Mouse (Mus musculus): ENCODE data around the gene Padi4. TPM values are rescaled to one million over a fixed set of nuclear protein-coding genes. Genes with fewer than 3 reads are reported as not detected.

Padi4 gene
- total and polyA plus RNA-seq, 2 experiments from 2014 or later: 0.07 TPM; not detected in 1

GRCm38 (mm10) chr4:140721968-140722490 is 52.0 kb downstream of the Padi4 start:
- Histone ChIP-seq H3K9me3 (ENCODE audit: low read length) (no peaks in the 10 kb centered on the region), H3K4me2 (ENCODE audit: low read depth, low read length, poor library complexity, severe bottlenecking) (no peak overlapping the region), H3K4me3 (ENCODE audit: low read depth, low read length) (no peak overlapping the region), H3K4me1 (ENCODE audit: insufficient read depth, low read length) (no peaks in the 10 kb centered on the region), H3K9ac (replicated peaks; ENCODE audit: low read length, poor library complexity, severe bottlenecking) (no peak overlapping the region), H3K27ac (ENCODE audit: low read depth, low read length) (no peak overlapping the region), H3K36me3 (ENCODE audit: insufficient read depth, low read length) (peaks cover 47% of the 10 kb centered on the region), H3K27me3 (ENCODE audit: insufficient read depth, low read length) (no peaks in the 10 kb centered on the region)
- ATAC-seq (ENCODE audit: low FRiP score) (no peak), DNase-seq (ENCODE audit: low spot score) (no peak)
- TF ChIP-seq CTCF (IDR thresholded peaks at IDR 0.05): no peak
- 86% methylated on average over 20 of the region's 20 CpGs for WGBS

GRCm38 (mm10) chr4:140720091-140720490 is 53.9 kb downstream of the Padi4 start:
- Histone ChIP-seq H3K9me3 (ENCODE audit: low read length) (no peaks in the 10 kb centered on the region), H3K27ac (ENCODE audit: low read depth, low read length) (no peak overlapping the region), H3K27me3 (ENCODE audit: insufficient read depth, low read length) (no peaks in the 10 kb centered on the region), H3K4me1 (ENCODE audit: insufficient read depth, low read length) (no peaks in the 10 kb centered on the region), H3K36me3 (ENCODE audit: insufficient read depth, low read length) (peaks cover 64% of the 10 kb centered on the region), H3K4me3 (ENCODE audit: low read depth, low read length) (no peak overlapping the region), H3K9ac (replicated peaks; ENCODE audit: low read length, poor library complexity, severe bottlenecking) (no peak overlapping the region), H3K4me2 (ENCODE audit: low read depth, low read length, poor library complexity, severe bottlenecking) (no peak overlapping the region)
- no peak for TF ChIP-seq CTCF (IDR thresholded peaks at IDR 0.05)
- 90% methylated on average over 5 of the region's 5 CpGs for WGBS
- DNase-seq (ENCODE audit: low spot score) (no peak), ATAC-seq (ENCODE audit: low FRiP score) (no peak)

- 97% methylated on average over 9 of the region's 9 CpGs for WGBS
- H3K4me3 ChIP-seq (ENCODE audit: low read depth, low read length): no peak overlapping the region
Observed at GRCm38 (mm10) chr4:140718436-140718835, 55.6 kb downstream of the Padi4 start.

GRCm38 (mm10) chr4:140716994-140717393 is 57.0 kb downstream of the Padi4 start:
- no peaks in the 10 kb centered on the region for H3K9me3 ChIP-seq (ENCODE audit: low read length)
- no peak overlapping the region for H3K4me2 ChIP-seq (ENCODE audit: low read depth, low read length, poor library complexity, severe bottlenecking)
- TF ChIP-seq CTCF (IDR thresholded peaks at IDR 0.05): no peak
- peaks cover 5% of the 10 kb centered on the region; the same call in 1 of the 2 replicates for H3K4me1 ChIP-seq (ENCODE audit: insufficient read depth, low read length)
- WGBS: 95% methylated on average over 11 of the region's 11 CpGs
- H3K36me3 ChIP-seq (ENCODE audit: insufficient read depth, low read length): peaks cover 67% of the 10 kb centered on the region
- DNase-seq (ENCODE audit: low spot score) (no peak), ATAC-seq (ENCODE audit: low FRiP score) (no peak)
- no peaks in the 10 kb centered on the region for H3K27me3 ChIP-seq (ENCODE audit: insufficient read depth, low read length)
- no peak overlapping the region for H3K27ac ChIP-seq (ENCODE audit: low read depth, low read length)
- H3K9ac ChIP-seq (replicated peaks; ENCODE audit: low read length, poor library complexity, severe bottlenecking): no peak overlapping the region
- no peak overlapping the region for H3K4me3 ChIP-seq (ENCODE audit: low read depth, low read length)

More at GRCm38 (mm10) chr4:140718436-140718835, 55.6 kb downstream of the Padi4 start:
- Histone ChIP-seq H3K9me3 (ENCODE audit: low read length) (no peaks in the 10 kb centered on the region), H3K36me3 (ENCODE audit: insufficient read depth, low read length) (peaks cover 64% of the 10 kb centered on the region), H3K9ac (replicated peaks; ENCODE audit: low read length, poor library complexity, severe bottlenecking) (no peak overlapping the region), H3K4me2 (ENCODE audit: low read depth, low read length, poor library complexity, severe bottlenecking) (no peak overlapping the region), H3K27ac (ENCODE audit: low read depth, low read length) (no peak overlapping the region), H3K4me1 (ENCODE audit: insufficient read depth, low read length) (peaks cover 5% of the 10 kb centered on the region; the same call in 1 of the 2 replicates), H3K27me3 (ENCODE audit: insufficient read depth, low read length) (no peaks in the 10 kb centered on the region)
- no peak for ATAC-seq (ENCODE audit: low FRiP score)
- DNase-seq (ENCODE audit: low spot score): no peak
- no peak for TF ChIP-seq CTCF (IDR thresholded peaks at IDR 0.05)

- TF ChIP-seq CTCF (IDR thresholded peaks at IDR 0.05): no peak
- H3K4me2 ChIP-seq (ENCODE audit: low read depth, low read length, poor library complexity, severe bottlenecking): no peak overlapping the region
- DNase-seq (ENCODE audit: low spot score) (no peak), ATAC-seq (ENCODE audit: low FRiP score) (no peak)
- peaks cover 5% of the 10 kb centered on the region; the same call in 1 of the 2 replicates for H3K4me1 ChIP-seq (ENCODE audit: insufficient read depth, low read length)
- peaks cover 63% of the 10 kb centered on the region for H3K36me3 ChIP-seq (ENCODE audit: insufficient read depth, low read length)
- H3K27ac ChIP-seq (ENCODE audit: low read depth, low read length): 0 out of 2 replicates have a peak overlapping the region, but pooled peaks have one; percentile 47
- H3K27me3 ChIP-seq (ENCODE audit: insufficient read depth, low read length): no peaks in the 10 kb centered on the region
- no peak overlapping the region for H3K4me3 ChIP-seq (ENCODE audit: low read depth, low read length)
- H3K9ac ChIP-seq (replicated peaks; ENCODE audit: low read length, poor library complexity, severe bottlenecking): no peak overlapping the region
- no peaks in the 10 kb centered on the region for H3K9me3 ChIP-seq (ENCODE audit: low read length)
- WGBS: 80% methylated on average over 5 of the region's 5 CpGs
Observed at GRCm38 (mm10) chr4:140714586-140714985, 59.5 kb downstream of the Padi4 start.

- no peak overlapping the region for H3K4me3 ChIP-seq (ENCODE audit: low read depth, low read length)
- no peaks in the 10 kb centered on the region for H3K9me3 ChIP-seq (ENCODE audit: low read length)
- peaks cover 67% of the 10 kb centered on the region for H3K36me3 ChIP-seq (ENCODE audit: insufficient read depth, low read length)
- peaks cover 5% of the 10 kb centered on the region; the same call in 1 of the 2 replicates for H3K4me1 ChIP-seq (ENCODE audit: insufficient read depth, low read length)
- H3K9ac ChIP-seq (replicated peaks; ENCODE audit: low read length, poor library complexity, severe bottlenecking): no peak overlapping the region
- peak overlapping the region; percentile 47; the same call in 1 of the 2 replicates for H3K27ac ChIP-seq (ENCODE audit: low read depth, low read length)
- H3K4me2 ChIP-seq (ENCODE audit: low read depth, low read length, poor library complexity, severe bottlenecking): peak overlapping the region; percentile 1; the same call in 1 of the 2 replicates
- no peaks in the 10 kb centered on the region for H3K27me3 ChIP-seq (ENCODE audit: insufficient read depth, low read length)
- 22% methylated on average over 29 of the region's 29 CpGs for WGBS
- TF ChIP-seq CTCF (IDR thresholded peaks at IDR 0.05): peak; percentile 98
- ATAC-seq (ENCODE audit: low FRiP score): peak; percentile 88
- peak; percentile 96 for DNase-seq (ENCODE audit: low spot score)
Observed at GRCm38 (mm10) chr4:140713480-140714365, 60.3 kb downstream of the Padi4 start.
